Mouse (Mus musculus) cerebellum, adult 2 months (tissue): ENCODE data around the gene Ccdc62.

Source experiments
- CTCF ChIP-seq: fragments of 200-500 bp; IDR thresholded peaks from 2 replicates; pipeline ENCODE4 v1.5.1; 2011; ENCODE audit warnings: low read depth, mild to moderate bottlenecking, control low read depth, low read length, moderate library complexity, borderline replicate concordance; ENCODE audit not compliant: insufficient read depth
- POLR2A ChIP-seq: fragments of 200-500 bp; IDR thresholded peaks from 2 replicates; pipeline ENCODE4 v1.6.1; 2011; ENCODE audit warnings: low read length, control low read depth, borderline replicate concordance; ENCODE audit not compliant: insufficient read depth

GRCm38 (mm10) chr5:123985434-123985833, 55.0 kb downstream of the Ccdc62 start:
- TF ChIP-seq CTCF (no peak), POLR2A (no peak)
